Mouse (Mus musculus) left cerebral cortex, adult 2 months (tissue): Measurements from ENCODE around the gene Pkp1. TPM values are rescaled to one million over a fixed set of nuclear protein-coding genes. Genes with fewer than 3 reads are reported as not detected.

Experiments used
- DNase-seq, 2 experiments: peaks; one replicate each; pipeline ENCODE4 v3.0.0; 2021 to 2022; ENCODE audit warnings: low spot score in 2 of 2, mixed read lengths in 1 of 2; ENCODE audit errors: extremely low spot score in 1 of 2
- H3K27ac ChIP-seq: fragments of 200-600 bp; 2 replicates; pipeline ENCODE4 v1.8.1; 2022
- H3K4me3 ChIP-seq: fragments of 200-600 bp; 2 replicates; pipeline ENCODE4 v1.8.1; 2022
- CTCF ChIP-seq: fragments of 200-600 bp; IDR thresholded peaks from 2 replicates; pipeline ENCODE4 v1.8.1; 2022; ENCODE audit warnings: antibody characterized with exemption, mild to moderate bottlenecking, moderate library complexity
- intact Hi-C: fragments of 180-260 bp; cut with DNase I; formaldehyde crosslinking; loops from one replicate; pipeline ENCODE4 v1.15.1; 2025
- total RNA-seq, 2 experiments: library from RNA; stranded (reverse); gene quantifications; 2 replicates each; pipeline ENCODE4 v1.2.3; 2021

Gene Pkp1
- total RNA-seq, 2 experiments from 2014 or later = 0.25 to 0.40 TPM

DNA sequence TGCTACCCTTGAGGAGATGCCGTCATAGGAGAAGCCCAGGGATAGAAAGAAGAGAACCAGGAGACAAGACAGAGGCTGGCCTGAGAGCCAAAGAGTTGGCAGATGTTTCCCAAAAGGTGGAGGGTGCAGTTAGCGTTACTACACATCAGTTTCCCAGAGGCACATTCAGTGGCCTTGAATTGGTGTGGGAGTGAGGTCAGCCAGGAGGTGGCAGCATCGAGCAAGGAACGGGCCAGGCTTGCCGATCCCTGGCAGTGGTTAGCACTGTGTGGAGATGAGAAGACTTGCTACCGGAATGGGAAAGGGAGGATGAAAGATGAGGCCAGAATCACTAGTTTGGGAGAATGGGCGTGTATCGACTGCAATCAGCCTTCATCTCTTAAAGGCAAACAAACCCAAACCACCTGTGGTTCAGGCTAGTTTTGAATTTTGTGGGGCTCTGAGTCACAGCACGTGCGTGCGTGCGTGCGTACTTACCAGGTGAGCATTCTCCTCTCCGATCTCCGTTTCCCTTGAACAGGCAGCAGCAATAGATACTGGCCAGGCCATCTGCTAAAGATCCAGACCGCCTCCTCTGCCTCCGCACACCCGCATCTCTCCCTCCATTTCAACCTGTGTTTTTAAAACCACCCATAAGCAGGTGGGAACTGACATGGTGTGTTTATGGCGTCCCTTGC lies 53.4 kb downstream of the Pkp1 start:
- H3K27ac ChIP-seq = no peak overlapping the region
- intact Hi-C loops = loop anchor here (1.0 to 10.0 kb wide), 2 partner anchors 79 to 359 kb away; no protein-coding TSS in a partner anchor
- H3K4me3 ChIP-seq = no peak overlapping the region
- peak; percentile 85 for TF ChIP-seq CTCF
- peak; percentile 78 to 91 for DNase-seq

DNA sequence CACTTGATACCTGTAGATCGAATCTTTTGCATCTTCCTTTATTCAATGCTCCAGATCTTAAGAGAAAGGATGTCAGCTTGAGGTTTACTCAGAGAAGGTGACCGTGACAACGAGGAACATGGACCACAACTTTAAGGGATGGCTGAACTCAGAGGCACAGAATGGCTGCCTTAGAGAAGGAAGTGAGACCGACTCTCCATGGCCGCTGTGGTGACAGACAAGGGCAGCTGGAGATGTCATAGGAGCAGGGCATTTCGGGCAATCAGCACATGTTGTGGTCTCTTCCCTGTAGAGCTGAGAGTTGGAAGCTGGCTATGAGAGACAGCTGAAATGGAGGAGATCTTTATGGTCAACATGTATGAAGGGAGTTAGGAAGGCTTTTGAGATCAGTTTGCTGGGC lies 54.2 kb downstream of the Pkp1 start:
- no peak for DNase-seq
- no peak for TF ChIP-seq CTCF
- intact Hi-C loops = loop anchor here (1.0 to 10.0 kb wide), 2 partner anchors 79 to 360 kb away; no protein-coding TSS in a partner anchor
- Histone ChIP-seq H3K4me3 (no peak overlapping the region), H3K27ac (no peak overlapping the region)

DNA sequence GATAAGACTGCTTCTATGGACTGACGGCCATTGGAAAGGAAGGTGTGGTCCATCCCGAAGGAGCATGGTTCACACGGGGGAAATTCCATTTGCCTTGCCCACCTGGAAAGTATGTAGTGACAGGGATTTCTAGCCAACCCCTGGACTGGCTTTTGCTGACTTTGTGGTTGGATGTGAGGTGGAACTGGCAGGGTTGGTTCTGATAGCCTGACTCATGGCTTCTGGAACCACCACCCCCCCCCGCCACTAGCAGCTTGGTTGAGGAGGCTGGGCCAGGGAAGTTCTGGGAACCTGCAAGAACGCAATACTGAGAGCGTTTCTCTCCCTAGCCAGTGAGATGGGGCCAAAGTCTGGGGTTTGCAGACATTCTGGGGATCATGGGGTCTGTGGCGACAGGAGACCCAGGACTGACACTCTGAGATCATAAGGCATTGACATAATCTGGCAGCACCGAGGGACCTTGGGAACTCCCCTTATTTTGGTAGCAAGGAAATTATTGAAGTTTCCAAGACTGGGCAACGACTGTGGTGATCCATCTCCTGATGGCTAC lies 55.1 kb downstream of the Pkp1 start:
- Histone ChIP-seq H3K4me3 (no peak overlapping the region), H3K27ac (no peak overlapping the region)
- DNase-seq = no peak
- intact Hi-C loops = loop anchor here (10.0 kb wide), 1 partner anchor 361 kb away; no protein-coding TSS in a partner anchor
- no peak for TF ChIP-seq CTCF

DNA sequence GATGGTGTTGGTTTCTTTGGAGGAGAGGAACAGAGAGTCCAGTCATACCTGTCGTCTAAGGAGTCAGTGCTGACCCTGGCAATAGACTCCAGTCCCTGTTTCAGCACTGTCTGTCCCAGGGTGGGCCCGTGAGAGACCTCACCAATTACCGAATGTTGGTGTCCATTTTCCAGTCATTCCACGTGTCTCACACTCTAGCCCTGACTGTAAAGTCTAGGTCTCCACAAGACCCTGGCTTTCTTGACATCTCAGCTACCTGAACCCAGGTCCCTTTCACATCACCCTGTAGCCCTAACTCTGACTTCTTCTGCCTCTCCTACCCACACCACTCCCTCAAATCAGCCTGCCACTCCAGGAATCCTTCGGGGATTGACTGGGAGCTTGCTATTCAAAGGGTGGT lies 56.4 kb downstream of the Pkp1 start:
- H3K4me3 ChIP-seq = no peak overlapping the region
- DNase-seq = no peak
- no peak for TF ChIP-seq CTCF
- H3K27ac ChIP-seq = no peak overlapping the region
- intact Hi-C loops = loop anchor here (10.0 kb wide), 1 partner anchor 362 kb away; no protein-coding TSS in a partner anchor

DNA sequence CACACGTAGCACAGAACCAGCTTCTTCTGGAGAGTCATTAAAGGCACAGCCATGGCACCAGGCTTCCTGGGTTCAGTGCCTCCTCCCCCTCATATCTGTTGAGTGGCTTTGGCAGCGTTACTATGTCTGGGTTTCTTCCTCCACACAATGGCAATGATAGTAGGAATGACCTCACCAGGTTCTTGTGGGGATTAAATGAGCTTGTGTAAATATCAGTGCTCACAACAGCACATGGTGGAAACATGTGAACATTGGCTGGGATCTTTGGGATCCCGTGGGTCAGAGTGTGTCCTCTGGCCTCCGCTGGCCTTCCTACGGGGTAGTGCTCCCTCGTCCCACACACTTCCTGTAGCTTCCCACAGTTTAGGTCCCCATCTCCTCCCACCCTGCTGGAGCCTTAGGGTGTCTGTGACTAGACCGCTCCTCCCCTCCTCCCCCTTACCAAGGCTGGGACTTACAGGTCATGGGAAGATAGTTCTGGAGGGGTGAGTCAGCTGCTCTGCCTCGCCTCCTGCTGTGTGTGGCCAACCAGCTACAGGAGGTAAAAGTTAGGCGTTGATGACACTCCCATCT lies 56.9 kb downstream of the Pkp1 start:
- Histone ChIP-seq H3K27ac (no peak overlapping the region), H3K4me3 (no peak overlapping the region)
- intact Hi-C loops = loop anchor here (10.0 kb wide), 1 partner anchor 363 kb away; no protein-coding TSS in a partner anchor
- TF ChIP-seq CTCF = no peak
- DNase-seq = no peak

DNA sequence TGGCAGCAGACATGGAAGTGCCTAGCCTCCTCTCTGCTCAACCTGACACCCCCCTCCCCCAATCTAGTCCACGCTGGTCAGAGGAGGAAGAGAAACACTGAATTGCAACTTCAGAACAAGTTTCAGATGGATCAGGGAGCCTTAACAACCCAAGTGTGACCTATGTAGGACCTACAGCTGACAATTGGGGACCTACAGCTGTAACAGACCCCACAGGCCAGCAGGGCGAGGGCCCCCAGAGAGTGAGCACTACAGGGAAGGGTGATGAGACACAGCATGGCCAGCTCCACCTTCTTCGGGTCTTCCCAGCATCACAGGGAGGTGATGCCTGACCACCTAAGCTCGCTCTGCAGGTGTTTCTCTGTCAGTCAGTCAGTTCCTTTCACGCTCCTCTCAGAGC lies 57.9 kb downstream of the Pkp1 start:
- no peak for TF ChIP-seq CTCF
- intact Hi-C loops = loop anchor here (10.0 kb wide), 1 partner anchor 364 kb away; no protein-coding TSS in a partner anchor
- Histone ChIP-seq H3K4me3 (no peak overlapping the region), H3K27ac (no peak overlapping the region)
- DNase-seq = no peak

DNA sequence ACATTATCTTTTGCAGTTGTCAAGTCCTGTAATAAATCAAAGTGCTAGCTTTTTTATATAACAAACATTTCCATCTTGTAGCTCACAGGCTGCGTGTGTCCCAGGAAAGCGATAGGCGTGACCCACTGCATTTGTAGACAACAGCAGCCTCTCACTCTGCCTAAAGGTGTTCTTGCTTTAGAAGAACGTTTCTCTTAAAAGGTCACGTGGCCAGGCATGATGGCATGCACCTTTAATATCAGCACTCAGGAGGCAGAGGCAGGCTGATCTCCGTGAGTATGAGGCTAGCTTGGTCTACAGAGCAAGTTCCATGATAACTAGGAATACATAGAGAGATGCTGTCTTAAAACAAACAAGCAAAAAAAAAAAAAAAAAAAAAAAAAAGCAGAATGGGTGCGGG lies 60.5 kb downstream of the Pkp1 start:
- no peak overlapping the region for H3K27ac ChIP-seq
- no peak for DNase-seq
- H3K4me3 ChIP-seq = no peak overlapping the region
- no peak for TF ChIP-seq CTCF
- intact Hi-C loops = no loop called here

DNA sequence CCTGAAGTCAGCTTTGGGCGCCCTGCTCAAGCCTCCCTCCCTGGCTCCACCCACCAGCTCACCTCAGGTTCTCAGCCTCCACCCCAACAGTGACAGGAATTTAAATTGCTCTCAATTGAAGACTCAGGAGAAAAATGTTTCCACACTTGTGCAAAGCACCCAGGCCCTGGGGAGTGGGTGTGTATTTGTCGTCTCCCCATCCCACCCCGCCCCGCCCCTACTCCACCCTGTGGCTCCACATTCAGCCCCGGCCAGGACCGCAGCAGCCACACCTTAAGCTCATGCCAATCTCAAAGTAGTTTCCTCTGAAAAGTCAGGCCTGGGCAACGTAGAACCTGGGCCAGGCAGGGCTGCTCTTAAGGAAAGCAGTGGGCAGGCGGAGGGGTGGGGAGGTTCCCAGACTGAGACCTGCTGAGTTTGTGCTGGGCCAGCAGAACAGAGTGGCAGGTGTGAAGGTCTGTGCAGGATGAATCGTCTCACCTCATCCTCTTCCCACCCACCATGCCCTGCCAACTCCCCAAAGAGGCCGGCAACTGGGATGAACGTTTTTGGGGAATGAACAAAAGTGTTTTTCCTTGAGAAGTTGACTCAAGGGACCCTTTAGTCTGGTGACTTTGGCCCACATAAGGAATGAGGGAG lies 61.8 kb downstream of the Pkp1 start:
- no peak for TF ChIP-seq CTCF
- intact Hi-C loops = no loop called here
- no peak overlapping the region for H3K4me3 ChIP-seq
- no peak overlapping the region for H3K27ac ChIP-seq
- no peak for DNase-seq

DNA sequence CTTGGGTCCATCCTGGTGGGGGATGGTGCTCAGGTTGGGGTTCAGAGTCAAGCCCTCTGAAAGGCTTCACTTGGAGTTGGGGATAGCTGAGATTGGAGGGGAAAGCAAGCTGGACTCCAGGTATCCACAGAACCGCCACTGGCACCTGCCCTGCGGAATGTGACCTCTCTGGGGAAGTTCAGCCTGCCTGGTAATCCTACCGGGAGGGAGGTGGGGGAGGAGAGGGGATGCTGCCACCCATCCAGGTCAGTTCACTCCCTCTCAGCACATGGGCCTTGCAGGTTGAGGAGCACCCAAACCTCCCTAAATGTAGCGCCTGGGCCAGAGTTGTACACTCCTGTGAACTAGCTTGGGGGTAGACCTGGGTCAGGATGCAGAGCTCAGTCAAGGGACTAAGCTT lies 62.9 kb downstream of the Pkp1 start:
- H3K27ac ChIP-seq = no peak overlapping the region
- no peak overlapping the region for H3K4me3 ChIP-seq
- no peak for TF ChIP-seq CTCF
- intact Hi-C loops = no loop called here
- DNase-seq = no peak

DNA sequence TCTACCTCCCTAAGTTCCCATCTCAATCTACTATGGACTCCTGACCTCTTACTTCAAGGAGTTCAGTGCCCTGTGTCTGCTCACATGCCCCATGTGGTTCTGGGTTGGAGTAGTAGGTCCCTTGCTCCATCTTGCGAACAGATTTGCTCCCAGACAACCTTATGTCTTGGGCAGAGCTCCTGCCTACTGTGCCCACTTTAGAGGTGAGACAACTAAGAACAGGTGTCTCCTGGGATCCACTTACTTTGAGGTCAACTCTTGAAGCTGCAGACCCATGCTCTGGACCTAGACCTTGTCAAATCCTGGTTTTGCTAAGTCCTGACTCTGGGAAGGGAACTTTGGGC lies 63.7 kb downstream of the Pkp1 start:
- DNase-seq = no peak
- H3K4me3 ChIP-seq = no peak overlapping the region
- no peak overlapping the region for H3K27ac ChIP-seq
- no peak for TF ChIP-seq CTCF
- intact Hi-C loops = no loop called here

DNA sequence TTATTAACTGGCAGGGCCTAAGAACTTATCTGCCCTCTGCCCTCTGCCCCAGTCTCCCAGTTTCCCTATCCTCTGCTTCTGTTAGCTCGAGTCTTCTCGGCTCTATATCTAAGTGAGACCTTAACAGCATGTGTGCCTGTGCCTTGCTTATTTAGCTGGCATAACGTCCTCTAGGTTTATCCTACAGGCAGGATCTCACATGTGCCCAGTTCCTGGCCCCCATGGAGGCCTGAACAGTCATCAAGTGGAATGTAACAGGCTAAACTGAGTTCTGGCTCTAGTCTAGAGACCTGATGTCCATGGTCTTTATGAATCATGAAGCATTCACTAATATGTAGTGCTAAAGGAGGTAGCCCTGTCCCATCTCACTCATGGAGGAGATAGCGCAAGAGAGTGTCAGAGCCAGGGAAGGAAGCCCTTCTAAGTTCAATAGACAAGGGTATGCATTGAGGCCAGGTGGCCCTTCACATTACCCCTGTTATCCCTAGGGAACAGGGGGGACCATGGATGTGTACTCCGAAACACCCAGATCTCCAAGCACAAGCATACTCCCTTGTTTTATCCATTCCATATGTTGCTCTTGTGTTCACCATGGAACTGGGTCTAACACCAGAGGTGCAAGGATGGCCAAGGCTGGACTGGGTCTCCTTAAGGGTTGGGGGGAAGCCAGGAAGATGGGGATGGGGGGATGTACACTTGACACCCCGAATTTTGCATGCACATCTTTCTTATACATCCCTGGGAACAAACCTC lies 64.2 kb downstream of the Pkp1 start:
- no peak for TF ChIP-seq CTCF
- intact Hi-C loops = no loop called here

More for the DNA sequence above, 64.2 kb downstream of the Pkp1 start:
- H3K4me3 ChIP-seq = no peak overlapping the region
- H3K27ac ChIP-seq = no peak overlapping the region
- no peak for DNase-seq
